Mouse (Mus musculus) erythroid progenitor cell, adult 5-6 weeks (primary cell): ENCODE data around the gene Cybc1. TPM values are rescaled to one million over a fixed set of nuclear protein-coding genes. Genes with fewer than 3 reads are reported as not detected.

Experiments used
- ATAC-seq: replicated peaks from 2 replicates; pipeline ENCODE4 v1.8.0; 2016; ENCODE audit warnings: moderate number of reproducible peaks, mild to moderate bottlenecking, moderate TSS enrichment, inconsistent platforms; ENCODE audit not compliant: poor library complexity, low FRiP score, severe bottlenecking
- total RNA-seq, 2 experiments: library from RNA; stranded (forward) in 1 of 2; stranded (reverse) in 1 of 2; fragments of 150-400 nt in 1 of 2; fragments of 186-747, 209-891 nt in 1 of 2; gene quantifications; 2 replicates each; pipeline versions ENCODE4 v1.2.3 to v1.2.4; 2015 to 2017; ENCODE audit warnings: low replicate concordance in 2 of 2

Cybc1 gene
- total RNA-seq (2015; ENCODE audit: low replicate concordance) (24.3 and 34.6 TPM in 2 replicates), total RNA-seq (2017; ENCODE audit: low replicate concordance) (27.3 and 47.9 TPM in 2 replicates)

- ATAC-seq: peak; percentile 90
Observed at GRCm38 (mm10) chr11:121229018-121229439, at the start of gene Cybc1. Cybc1 (minus strand) TSS chr11:121229322.

GRCm38 (mm10) chr11:121278011-121278410 lies 48.9 kb upstream of the Cybc1 start:
- ATAC-seq: no peak

- ATAC-seq: no peak
Observed at GRCm38 (mm10) chr11:121277516-121277915, 48.4 kb upstream of the Cybc1 start.

GRCm38 (mm10) chr11:121261074-121261473 lies 32.0 kb upstream of the Cybc1 start:
- no peak for ATAC-seq

GRCm38 (mm10) chr11:121260211-121260906 lies 31.2 kb upstream of the Cybc1 start:
- peak; percentile 23 for ATAC-seq

- peak; percentile 96 for ATAC-seq
Observed at GRCm38 (mm10) chr11:121259160-121260100, 30.3 kb upstream of the Cybc1 start, which contains the start of gene Foxk2. Foxk2 (plus strand) TSS chr11:121259990.

- no peak for ATAC-seq
Observed at GRCm38 (mm10) chr11:121250196-121250595, 21.1 kb upstream of the Cybc1 start.

- ATAC-seq: peak; percentile 55
Observed at GRCm38 (mm10) chr11:121239669-121240068, 10.5 kb upstream of the Cybc1 start.

- ATAC-seq: peak; percentile 48
Observed at GRCm38 (mm10) chr11:121237345-121238128, 8.4 kb upstream of the Cybc1 start.

GRCm38 (mm10) chr11:121236564-121237344 lies 7.6 kb upstream of the Cybc1 start, which contains the start of gene Narf:
Narf (plus strand) TSS chr11:121237253.
- ATAC-seq: peak; percentile 80

- no peak for ATAC-seq
Observed at GRCm38 (mm10) chr11:121235475-121236238, 6.5 kb upstream of the Cybc1 start.

GRCm38 (mm10) chr11:121232706-121233105 lies 3.6 kb upstream of the Cybc1 start:
- ATAC-seq: no peak

GRCm38 (mm10) chr11:121231628-121232291 lies 2.6 kb upstream of the Cybc1 start:
- no peak for ATAC-seq

GRCm38 (mm10) chr11:121231191-121231590 lies 2.1 kb upstream of the Cybc1 start:
- ATAC-seq: no peak

- ATAC-seq: peak; percentile 27
Observed at GRCm38 (mm10) chr11:121228129-121229017, 749 bp downstream of the Cybc1 start.

- no peak for ATAC-seq
Observed at GRCm38 (mm10) chr11:121221321-121222010, 7.7 kb downstream of the Cybc1 start.
